Mouse (Mus musculus): ENCODE measurements at regions not wholly inside any gene's neighbourhood (a gene's known extent, or its start where the extent isn't known, plus 50 kb on each side); places are given as distances from the start of the nearest gene placed in this dataset.
"Not testable (repeated sequence)": the region's sequence is repeated elsewhere in the genome, so short reads cannot be mapped to it uniquely, and the experiment has no call there.

GRCm38 (mm10) chr16:93311644-93312043, 292.2 kb downstream of the Setd4 start:
- no peaks in the 10 kb centered on the region for H3K36me3 ChIP-seq (ENCODE audit: control insufficient read depth, insufficient read depth, low read length, poor library complexity, severe bottlenecking)
- in situ Hi-C loops (cut with MboI; ENCODE audit: low sequenced_read_pairs in 2 of 2, unreplicated experiment in 2 of 2), result no loop called here
- no peak overlapping the region for H3K27ac ChIP-seq (ENCODE audit: insufficient read depth, low read depth, low read length, poor library complexity, severe bottlenecking)
- no peak overlapping the region for H3K4me3 ChIP-seq (ENCODE audit: insufficient read depth in 1 of 2, low read depth in 1 of 2, low read length in 2 of 2, poor library complexity in 1 of 2, severe bottlenecking in 1 of 2)
- TF ChIP-seq CHD2 (IDR thresholded peaks at IDR 0.05; ENCODE audit: low read depth, low read length) (no peak), ZNF384 (IDR thresholded peaks at IDR 0.05; ENCODE audit: low read depth, low read length) (no peak)
- H3K9ac ChIP-seq (ENCODE audit: insufficient read depth, low read depth, low read length, poor library complexity, severe bottlenecking), result no peak overlapping the region
- no peaks in the 10 kb centered on the region for H3K9me3 ChIP-seq (ENCODE audit: control insufficient read depth, insufficient read depth, low read depth, low read length)
- DNase-seq (ENCODE audit: low read depth, low spot score), result no peak
- no peaks in the 10 kb centered on the region for H3K4me1 ChIP-seq (ENCODE audit: control insufficient read depth in 2 of 2, insufficient read depth in 2 of 2, low read length in 2 of 2, poor library complexity in 1 of 2)

- no peak overlapping the region for H3K4me3 ChIP-seq (ENCODE audit: insufficient read depth in 1 of 2, low read depth in 1 of 2, low read length in 2 of 2, poor library complexity in 1 of 2, severe bottlenecking in 1 of 2)
- no peaks in the 10 kb centered on the region for H3K9me3 ChIP-seq (ENCODE audit: control insufficient read depth, insufficient read depth, low read depth, low read length)
- no peaks in the 10 kb centered on the region for H3K4me1 ChIP-seq (ENCODE audit: control insufficient read depth in 2 of 2, insufficient read depth in 2 of 2, low read length in 2 of 2, poor library complexity in 1 of 2)
- no peak overlapping the region for H3K9ac ChIP-seq (ENCODE audit: insufficient read depth, low read depth, low read length, poor library complexity, severe bottlenecking)
- no peaks in the 10 kb centered on the region for H3K36me3 ChIP-seq (ENCODE audit: control insufficient read depth, insufficient read depth, low read length, poor library complexity, severe bottlenecking)
- H3K27ac ChIP-seq (ENCODE audit: insufficient read depth, low read depth, low read length, poor library complexity, severe bottlenecking), result no peak overlapping the region
- TF ChIP-seq ZC3H11A (IDR thresholded peaks at IDR 0.05; ENCODE audit: borderline replicate concordance, low read depth, low read length), result no peak
- DNase-seq (ENCODE audit: low read depth, low spot score), result no peak
- in situ Hi-C loops (cut with MboI; ENCODE audit: low sequenced_read_pairs in 2 of 2, unreplicated experiment in 2 of 2), result no loop called here
These were observed 295.1 kb downstream of the Setd4 start for GRCm38 (mm10) chr16:93308666-93309360.

- Histone ChIP-seq H3K9ac (ENCODE audit: insufficient read depth, low read depth, low read length, poor library complexity, severe bottlenecking) (no peak overlapping the region), H3K36me3 (ENCODE audit: control insufficient read depth, insufficient read depth, low read length, poor library complexity, severe bottlenecking) (no peaks in the 10 kb centered on the region), H3K4me3 (ENCODE audit: insufficient read depth in 1 of 2, low read depth in 1 of 2, low read length in 2 of 2, poor library complexity in 1 of 2, severe bottlenecking in 1 of 2) (no peak overlapping the region), H3K27ac (ENCODE audit: insufficient read depth, low read depth, low read length, poor library complexity, severe bottlenecking) (no peak overlapping the region), H3K9me3 (ENCODE audit: control insufficient read depth, insufficient read depth, low read depth, low read length) (no peaks in the 10 kb centered on the region), H3K4me1 (ENCODE audit: control insufficient read depth in 2 of 2, insufficient read depth in 2 of 2, low read length in 2 of 2, poor library complexity in 1 of 2) (no peaks in the 10 kb centered on the region)
- TF ChIP-seq CHD2 (IDR thresholded peaks at IDR 0.05; ENCODE audit: low read depth, low read length), result peak; percentile 42; the same call in 1 of the 2 replicates
- no peak for TF ChIP-seq MAFK (IDR thresholded peaks at IDR 0.05; ENCODE audit: insufficient read depth, low read depth, low read length)
- no peak for DNase-seq (ENCODE audit: low read depth, low spot score)
- in situ Hi-C loops (cut with MboI; ENCODE audit: low sequenced_read_pairs in 2 of 2, unreplicated experiment in 2 of 2), result no loop called here
These were observed 296.9 kb downstream of the Setd4 start for GRCm38 (mm10) chr16:93306951-93307350.

- H3K9me3 ChIP-seq (ENCODE audit: control insufficient read depth, insufficient read depth, low read depth, low read length), result not testable (repeated sequence)
These were observed 297.7 kb downstream of the Setd4 start for GRCm38 (mm10) chr16:93306140-93306539.

GRCm38 (mm10) chr16:93294430-93294829, 309.4 kb downstream of the Setd4 start:
- H3K9me3 ChIP-seq (ENCODE audit: control insufficient read depth, insufficient read depth, low read depth, low read length), result no peaks in the 10 kb centered on the region
- H3K4me3 ChIP-seq (ENCODE audit: insufficient read depth in 1 of 2, low read depth in 1 of 2, low read length in 2 of 2, poor library complexity in 1 of 2, severe bottlenecking in 1 of 2), result no peak overlapping the region
- H3K36me3 ChIP-seq (ENCODE audit: control insufficient read depth, insufficient read depth, low read length, poor library complexity, severe bottlenecking), result no peaks in the 10 kb centered on the region
- 0 out of 4 replicates have a peak, but pooled peaks cover 0 to 2% of the 10 kb centered on the region in 2 experiments for H3K4me1 ChIP-seq (ENCODE audit: control insufficient read depth in 2 of 2, insufficient read depth in 2 of 2, low read length in 2 of 2, poor library complexity in 1 of 2)
- H3K9ac ChIP-seq (ENCODE audit: insufficient read depth, low read depth, low read length, poor library complexity, severe bottlenecking), result no peak overlapping the region
- DNase-seq (ENCODE audit: low read depth, low spot score), result no peak
- no peak overlapping the region for H3K27ac ChIP-seq (ENCODE audit: insufficient read depth, low read depth, low read length, poor library complexity, severe bottlenecking)
- in situ Hi-C loops (cut with MboI; ENCODE audit: low sequenced_read_pairs in 2 of 2, unreplicated experiment in 2 of 2), result no loop called here
- TF ChIP-seq HCFC1 (IDR thresholded peaks at IDR 0.05; ENCODE audit: borderline replicate concordance, insufficient read depth, low read length), result no peak
- no peak for TF ChIP-seq ZC3H11A (IDR thresholded peaks at IDR 0.05; ENCODE audit: borderline replicate concordance, low read depth, low read length)
- TF ChIP-seq ZNF384 (IDR thresholded peaks at IDR 0.05; ENCODE audit: low read depth, low read length), result no peak
- TF ChIP-seq MAFK (IDR thresholded peaks at IDR 0.05; ENCODE audit: insufficient read depth, low read depth, low read length), result no peak
- no peak for TF ChIP-seq CHD2 (IDR thresholded peaks at IDR 0.05; ENCODE audit: low read depth, low read length)

More at GRCm38 (mm10) chr16:93306140-93306539, 297.7 kb downstream of the Setd4 start:
- in situ Hi-C loops (cut with MboI; ENCODE audit: low sequenced_read_pairs in 2 of 2, unreplicated experiment in 2 of 2); H3K4me3 ChIP-seq (ENCODE audit: insufficient read depth in 1 of 2, low read depth in 1 of 2, low read length in 2 of 2, poor library complexity in 1 of 2, severe bottlenecking in 1 of 2); DNase-seq (ENCODE audit: low read depth, low spot score); H3K9ac ChIP-seq (ENCODE audit: insufficient read depth, low read depth, low read length, poor library complexity, severe bottlenecking); H3K27ac ChIP-seq (ENCODE audit: insufficient read depth, low read depth, low read length, poor library complexity, severe bottlenecking); H3K36me3 ChIP-seq (ENCODE audit: control insufficient read depth, insufficient read depth, low read length, poor library complexity, severe bottlenecking); H3K4me1 ChIP-seq (ENCODE audit: control insufficient read depth in 2 of 2, insufficient read depth in 2 of 2, low read length in 2 of 2, poor library complexity in 1 of 2): not testable (repeated sequence)
